Mouse (Mus musculus) neural tube, embryonic 14.5 days (tissue): ENCODE measurements around the gene 1700037H04Rik. TPM values are rescaled to one million over a fixed set of nuclear protein-coding genes. Genes with fewer than 3 reads are reported as not detected.

Source experiments
- ATAC-seq: fragments of 200-750 bp; cut with Nextera tagmentation; 2 replicates; pipeline ENCODE4 v1.8.0; 2017; ENCODE audit warnings: low read depth, mild to moderate bottlenecking, moderate TSS enrichment, moderate library complexity
- H3K27ac ChIP-seq: fragments of 300-500 bp; sonication (generic); 2 replicates; pipeline ENCODE4 v1.5.1; 2014; ENCODE audit warnings: low read depth, mild to moderate bottlenecking, control low read depth, low read length, moderate library complexity, mixed read lengths
- H3K27me3 ChIP-seq: fragments of 300-500 bp; sonication (generic); 2 replicates; pipeline ENCODE4 v1.6.1; 2014; ENCODE audit warnings: low read length; ENCODE audit not compliant: control insufficient read depth, insufficient read depth
- H3K36me3 ChIP-seq: fragments of 300-500 bp; sonication (generic); 2 replicates; pipeline ENCODE4 v1.6.1; 2014; ENCODE audit warnings: low read length, mixed read lengths; ENCODE audit not compliant: control insufficient read depth, insufficient read depth
- H3K4me1 ChIP-seq: fragments of 300-500 bp; sonication (generic); 2 replicates; pipeline ENCODE4 v1.6.1; 2014; ENCODE audit warnings: low read length; ENCODE audit not compliant: control insufficient read depth, insufficient read depth
- H3K4me2 ChIP-seq: fragments of 300-500 bp; sonication (generic); 2 replicates; pipeline ENCODE4 v1.6.1; 2014; ENCODE audit warnings: mild to moderate bottlenecking, low read depth, low read length, control low read depth
- H3K4me3 ChIP-seq: fragments of 300-500 bp; sonication (generic); 2 replicates; pipeline ENCODE4 v1.5.1; 2014; ENCODE audit warnings: low read depth, low read length, control low read depth, mixed read lengths
- H3K9ac ChIP-seq: fragments of 300-500 bp; sonication (generic); replicated peaks from 2 replicates; pipeline ENCODE4 v1.6.1; 2014; ENCODE audit warnings: low read depth, mild to moderate bottlenecking, control low read depth, low read length, mixed read lengths
- H3K9me3 ChIP-seq: fragments of 300-500 bp; sonication (generic); 2 replicates; pipeline ENCODE4 v1.6.1; 2016; ENCODE audit warnings: low read length; ENCODE audit not compliant: control insufficient read depth
- WGBS: fragments of 180-500 bp; shearing (Covaris S2); extraction: QIAGEN DNeasy Blood & Tissue Kit; methylation state at CpG from one replicate; pipeline ENCODE4 v1.1.7; 2014; 5-methylcytosine and 5-hydroxymethylcytosine counted together
- polyA plus RNA-seq: library from polyadenylated mRNA; unstranded; fragments of >200 nt; fragmentation: Nextera tagmentation; extraction: Ambion mirVana; gene quantifications from 2 replicates; pipeline ENCODE4 v1.2.1, GENCODE M21; 2014

1700037H04Rik gene
- polyA plus RNA-seq, result 86.9 and 90.0 TPM in 2 replicates

- WGBS, result under 1% methylated on average over 53 of the region's 54 CpGs
- ATAC-seq, result peak; percentile 96
Measured at GRCm38 (mm10) chr2:131159938-131160581, at the start of gene 1700037H04Rik. Gene 1700037H04Rik, minus strand, starts transcription at chr2:131160081.

DNA sequence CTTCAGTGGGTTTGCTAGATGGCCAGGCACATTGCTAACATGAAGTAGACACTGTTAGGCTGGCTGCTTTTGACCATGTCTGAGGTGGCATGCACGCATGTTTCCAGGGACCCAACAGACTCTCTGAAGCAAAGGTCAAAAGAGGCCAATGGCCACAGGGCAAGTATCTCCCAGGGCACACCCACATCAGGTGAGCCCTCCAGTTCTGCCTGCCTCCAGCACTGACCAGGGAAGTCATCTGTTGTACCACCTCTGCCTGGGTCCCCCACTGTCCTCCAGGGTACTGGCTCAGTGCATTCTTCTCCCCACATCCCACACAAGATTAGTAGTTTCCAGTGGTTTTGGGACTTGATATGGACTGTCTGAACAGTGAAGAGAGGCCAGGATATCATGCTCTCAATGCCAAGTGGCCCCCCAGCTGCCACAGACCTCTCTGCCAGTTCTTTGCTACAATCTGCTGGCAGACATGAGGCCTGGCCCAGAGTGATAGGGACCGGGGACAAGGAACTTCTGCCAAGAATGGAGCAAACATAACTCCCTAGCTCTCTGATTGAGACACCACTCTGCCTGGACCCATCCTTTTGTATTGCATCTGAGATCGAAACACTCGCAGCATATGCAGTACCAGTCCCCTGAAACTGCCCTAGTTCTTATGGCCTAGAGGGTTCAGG, 49.4 kb upstream of the 1700037H04Rik start:
- Histone ChIP-seq H3K36me3 (no peaks in the 10 kb centered on the region), H3K9ac (peak overlapping the region; percentile 60; the same call in 1 of the 2 replicates), H3K4me2 (peak overlapping the region; percentile 60; the same call in 1 of the 2 replicates), H3K4me1 (peaks cover 5% of the 10 kb centered on the region), H3K4me3 (no peak overlapping the region), H3K27me3 (no peaks in the 10 kb centered on the region), H3K9me3 (no peaks in the 10 kb centered on the region), H3K27ac (peak overlapping the region; percentile 87)
- WGBS, result 80% methylated on average over 4 of the region's 4 CpGs
- ATAC-seq, result no peak; the same call in none of the 2 replicates

More at GRCm38 (mm10) chr2:131159938-131160581, at the start of gene 1700037H04Rik:
- Histone ChIP-seq H3K27ac (peak within 1 kb of the TSS; percentile 89), H3K36me3 (no peaks in the 10 kb centered on the region), H3K9me3 (no peaks in the 10 kb centered on the region), H3K27me3 (no peaks in the 10 kb centered on the region), H3K4me1 (peaks cover 18% of the 10 kb centered on the region), H3K9ac (peak within 1 kb of the TSS; percentile 75), H3K4me2 (peak within 1 kb of the TSS; percentile 96), H3K4me3 (peak within 1 kb of the TSS; percentile 74)

DNA sequence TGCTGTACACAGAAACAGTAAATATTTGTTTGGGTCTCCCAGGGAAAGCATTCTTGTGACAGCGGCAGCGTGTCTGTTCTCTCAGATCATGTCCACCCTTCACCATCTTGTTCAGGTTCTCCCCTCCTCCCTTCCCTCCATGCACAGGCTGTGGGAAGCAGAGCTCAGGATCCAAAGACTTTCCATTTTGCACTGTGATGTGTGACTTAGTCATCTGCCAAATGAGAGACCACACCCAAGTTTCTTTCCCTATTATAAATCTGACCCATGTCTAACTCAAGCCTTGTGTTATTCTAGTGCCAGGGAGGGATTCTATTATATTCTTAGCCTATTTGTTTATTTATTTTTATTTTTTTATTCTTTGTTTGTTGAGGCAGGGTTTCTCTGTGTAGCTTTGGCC, 48.5 kb upstream of the 1700037H04Rik start:
- H3K4me1 ChIP-seq, result peaks cover 5% of the 10 kb centered on the region
- no peak overlapping the region for H3K27ac ChIP-seq
- H3K36me3 ChIP-seq, result no peaks in the 10 kb centered on the region
- no peak for ATAC-seq
- 97% methylated on average over 2 of the region's 2 CpGs for WGBS
- no peak overlapping the region for H3K4me2 ChIP-seq
- no peak overlapping the region for H3K4me3 ChIP-seq
- no peaks in the 10 kb centered on the region for H3K9me3 ChIP-seq
- H3K9ac ChIP-seq, result no peak overlapping the region
- H3K27me3 ChIP-seq, result no peaks in the 10 kb centered on the region

DNA sequence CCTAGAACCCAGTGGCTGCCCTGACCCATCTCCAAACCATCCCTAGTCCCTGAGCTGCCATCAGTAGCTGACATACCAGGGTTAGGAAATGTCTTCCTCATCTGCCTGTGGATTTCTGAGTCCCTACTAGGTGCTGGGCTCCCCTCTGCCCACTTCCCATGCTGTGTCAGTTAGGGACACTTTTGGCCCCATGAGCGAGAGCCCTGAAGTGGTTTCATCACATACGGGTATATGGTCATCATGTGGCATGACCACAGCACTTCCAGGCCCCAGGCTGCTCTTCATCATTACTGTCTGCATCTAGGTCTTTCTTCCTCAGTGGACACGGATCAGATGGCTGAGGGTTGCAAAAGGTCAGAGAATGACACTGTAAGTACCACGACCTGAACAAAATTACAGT, 46.9 kb upstream of the 1700037H04Rik start, which contains the start of gene Ap5s1:
Gene Ap5s1 (plus strand): TSS at position 301 of the 400 bp plus-strand sequence.
- H3K4me1 ChIP-seq, result peaks cover 5% of the 10 kb centered on the region
- H3K27ac ChIP-seq, result no peak within 1 kb of the TSS
- no peaks in the 10 kb centered on the region for H3K36me3 ChIP-seq
- ATAC-seq, result no peak
- no peak within 1 kb of the TSS for H3K9ac ChIP-seq
- H3K27me3 ChIP-seq, result no peaks in the 10 kb centered on the region
- no peaks in the 10 kb centered on the region for H3K9me3 ChIP-seq
- WGBS, result 84% methylated on average over 4 of the region's 4 CpGs
- H3K4me3 ChIP-seq, result no peak within 1 kb of the TSS
- no peak within 1 kb of the TSS for H3K4me2 ChIP-seq

GRCm38 (mm10) chr2:131205521-131206182, 45.8 kb upstream of the 1700037H04Rik start:
- Histone ChIP-seq H3K9me3 (no peaks in the 10 kb centered on the region), H3K4me3 (no peak overlapping the region), H3K9ac (no peak overlapping the region), H3K27ac (no peak overlapping the region), H3K4me2 (no peak overlapping the region), H3K36me3 (no peaks in the 10 kb centered on the region), H3K27me3 (no peaks in the 10 kb centered on the region), H3K4me1 (no peaks in the 10 kb centered on the region)
- no peak for ATAC-seq
- 87% methylated on average over 8 of the region's 8 CpGs for WGBS

DNA sequence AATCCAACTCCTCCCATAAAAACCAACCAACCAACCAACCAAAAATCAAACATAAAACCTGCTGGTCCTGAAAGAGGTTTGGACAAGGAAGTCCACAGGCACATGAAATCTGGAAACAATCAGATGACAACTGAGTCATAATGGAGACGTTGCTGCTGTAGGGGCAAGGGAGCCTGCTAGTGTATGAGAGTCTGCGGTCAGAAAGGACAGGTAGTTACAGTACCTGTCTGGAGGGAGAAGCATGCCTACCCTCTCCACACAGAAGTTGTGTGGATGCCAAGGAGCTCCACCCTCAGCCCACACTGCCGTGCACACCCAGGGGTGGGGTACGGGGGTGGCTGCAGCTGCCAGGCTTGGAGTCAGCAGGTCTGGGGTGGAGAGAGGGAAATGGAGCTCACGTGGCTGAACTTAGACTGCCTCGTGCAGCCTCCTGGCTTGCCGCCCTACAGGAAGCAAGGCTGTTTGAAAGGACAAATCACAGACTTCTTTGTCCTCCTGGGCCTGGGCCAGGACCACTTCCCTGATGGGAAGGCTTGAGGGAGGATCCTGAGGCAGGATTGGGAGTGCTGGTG, 44.6 kb upstream of the 1700037H04Rik start:
- 58% methylated on average over 7 of the region's 7 CpGs for WGBS
- Histone ChIP-seq H3K27me3 (no peaks in the 10 kb centered on the region), H3K36me3 (no peaks in the 10 kb centered on the region), H3K9ac (no peak overlapping the region), H3K4me1 (no peaks in the 10 kb centered on the region), H3K27ac (no peak overlapping the region), H3K4me3 (no peak overlapping the region), H3K9me3 (no peaks in the 10 kb centered on the region), H3K4me2 (no peak overlapping the region)
- ATAC-seq, result no peak

GRCm38 (mm10) chr2:131203816-131204409, 44.0 kb upstream of the 1700037H04Rik start:
- no peak for ATAC-seq
- Histone ChIP-seq H3K4me3 (no peak overlapping the region), H3K4me1 (no peaks in the 10 kb centered on the region), H3K4me2 (no peak overlapping the region), H3K9ac (no peak overlapping the region), H3K36me3 (no peaks in the 10 kb centered on the region), H3K27ac (no peak overlapping the region), H3K9me3 (no peaks in the 10 kb centered on the region), H3K27me3 (no peaks in the 10 kb centered on the region)
- 91% methylated on average over 6 of the region's 6 CpGs for WGBS

- Histone ChIP-seq H3K9me3 (no peaks in the 10 kb centered on the region), H3K27me3 (no peaks in the 10 kb centered on the region), H3K4me2 (no peak overlapping the region), H3K9ac (no peak overlapping the region), H3K4me1 (no peaks in the 10 kb centered on the region), H3K36me3 (no peaks in the 10 kb centered on the region), H3K4me3 (no peak overlapping the region), H3K27ac (no peak overlapping the region)
- no peak for ATAC-seq
- 95% methylated on average over 3 of the region's 3 CpGs for WGBS
Measured at GRCm38 (mm10) chr2:131201262-131201661, 41.4 kb upstream of the 1700037H04Rik start.
